Mouse (Mus musculus) forebrain, postnatal 0 days (tissue): ENCODE results near the gene Synj2. TPM values are rescaled to one million over a fixed set of nuclear protein-coding genes. Genes with fewer than 3 reads are reported as not detected.
A peak's percentile ranks its signal among the peaks of the same experiment; 100 is the strongest.

Experiments
- ATAC-seq: fragments of 200-750 bp; cut with Nextera tagmentation; 2 replicates; pipeline ENCODE4 v1.8.0; 2017; ENCODE audit warnings: mild to moderate bottlenecking, moderate library complexity
- DNase-seq: peaks from one replicate; pipeline ENCODE4 v3.0.0-alpha.2; 2015
- H3K27ac ChIP-seq: fragments of 300-500 bp; sonication (generic); 2 replicates; pipeline ENCODE4 v1.5.1; 2014; ENCODE audit warnings: low read depth, mild to moderate bottlenecking, antibody characterized with exemption, low read length, moderate library complexity, mixed read lengths
- H3K27me3 ChIP-seq: fragments of 300-500 bp; sonication (generic); 2 replicates; pipeline ENCODE4 v1.6.1; 2014; ENCODE audit warnings: mild to moderate bottlenecking, low read length, mixed read lengths; ENCODE audit not compliant: insufficient read depth
- H3K36me3 ChIP-seq: fragments of 300-500 bp; sonication (generic); 2 replicates; pipeline ENCODE4 v1.6.1; 2014; ENCODE audit warnings: mild to moderate bottlenecking, moderate library complexity; ENCODE audit not compliant: insufficient read depth
- H3K4me1 ChIP-seq: fragments of 300-500 bp; sonication (generic); 2 replicates; pipeline ENCODE4 v1.6.1; 2014; ENCODE audit warnings: antibody characterized with exemption; ENCODE audit not compliant: insufficient read depth
- H3K4me2 ChIP-seq: fragments of 300-500 bp; sonication (generic); 2 replicates; pipeline ENCODE4 v1.6.1; 2014; ENCODE audit warnings: low read depth, mild to moderate bottlenecking, moderate library complexity
- H3K4me3 ChIP-seq: fragments of 300-500 bp; sonication (generic); 2 replicates; pipeline ENCODE4 v1.5.1; 2014; ENCODE audit warnings: low read depth, low read length, mixed read lengths
- H3K9ac ChIP-seq: fragments of 300-500 bp; sonication (generic); 2 replicates; pipeline ENCODE4 v1.6.1; 2014; ENCODE audit warnings: mild to moderate bottlenecking
- H3K9me3 ChIP-seq: fragments of 300-500 bp; sonication (generic); 2 replicates; pipeline ENCODE4 v1.6.1; 2016; ENCODE audit warnings: low read length
- CTCF ChIP-seq: sonication (generic); IDR thresholded peaks from 2 replicates; pipeline ENCODE4 v1.5.1; 2016; ENCODE audit warnings: antibody characterized with exemption, control low read depth, low read depth
- WGBS: fragments of 180-500 bp; shearing (Covaris S2); extraction: QIAGEN DNeasy Blood & Tissue Kit; methylation state at CpG from one replicate; pipeline ENCODE4 v1.1.7; 2014; 5-methylcytosine and 5-hydroxymethylcytosine counted together
- polyA plus RNA-seq: library from polyadenylated mRNA; unstranded; fragments of >200 nt; fragmentation: Nextera tagmentation; extraction: Ambion mirVana; gene quantifications from 2 replicates; pipeline ENCODE4 v1.2.1, GENCODE M21; 2015
- total RNA-seq: library from RNA; depleted of rRNA; stranded (reverse); fragments of >200 nt; gene quantifications from 2 replicates; pipeline ENCODE4 v1.2.3, GENCODE M21; 2014

The Synj2 gene
- total and polyA plus RNA-seq, 2 experiments from 2014 or later: 3.6 to 6.8 TPM

- ATAC-seq (no peak), DNase-seq (no peak)
- Histone ChIP-seq H3K9ac (no peak overlapping the region), H3K4me2 (no peak overlapping the region), H3K9me3 (no peaks in the 10 kb centered on the region), H3K4me3 (no peak overlapping the region), H3K4me1 (0 out of 2 replicates have a peak, but pooled peaks cover 4% of the 10 kb centered on the region), H3K27ac (no peak overlapping the region), H3K27me3 (no peaks in the 10 kb centered on the region), H3K36me3 (no peaks in the 10 kb centered on the region)
- 90% methylated on average over 5 of the region's 5 CpGs for WGBS
- no peak for TF ChIP-seq CTCF
These were observed 29.3 kb downstream of the Synj2 start for GRCm38 (mm10) chr17:5970298-5970821.

- WGBS: 67% methylated on average over 8 of the region's 8 CpGs
- no peak overlapping the region for H3K4me3 ChIP-seq
- H3K4me1 ChIP-seq: peaks cover 21% of the 10 kb centered on the region; the same call in 1 of the 2 replicates
- no peak for TF ChIP-seq CTCF
- DNase-seq: no peak
- no peak overlapping the region for H3K27ac ChIP-seq
- H3K36me3 ChIP-seq: no peaks in the 10 kb centered on the region
- H3K9me3 ChIP-seq: no peaks in the 10 kb centered on the region
- no peak for ATAC-seq
- no peak overlapping the region for H3K4me2 ChIP-seq
- no peaks in the 10 kb centered on the region for H3K27me3 ChIP-seq
- no peak overlapping the region for H3K9ac ChIP-seq
These were observed 32.5 kb downstream of the Synj2 start for GRCm38 (mm10) chr17:5973536-5973935.

- peak overlapping the region; percentile 38 for H3K4me2 ChIP-seq
- H3K27ac ChIP-seq: 0 out of 2 replicates have a peak overlapping the region, but pooled peaks have one; percentile 45
- peak overlapping the region; percentile 28; the same call in 1 of the 2 replicates for H3K9ac ChIP-seq
- peak overlapping the region; percentile 16; the same call in 1 of the 2 replicates for H3K4me3 ChIP-seq
- no peaks in the 10 kb centered on the region for H3K27me3 ChIP-seq
- H3K9me3 ChIP-seq: no peaks in the 10 kb centered on the region
- ATAC-seq (peak; percentile 77), DNase-seq (peak; percentile 57)
- peaks cover 21% of the 10 kb centered on the region; the same call in 1 of the 2 replicates for H3K4me1 ChIP-seq
- H3K36me3 ChIP-seq: no peaks in the 10 kb centered on the region
- WGBS: 41% methylated on average over 23 of the region's 23 CpGs
- 0 out of 2 replicates have a peak, but pooled peaks have one; percentile 1 for TF ChIP-seq CTCF
These were observed 34.3 kb downstream of the Synj2 start for GRCm38 (mm10) chr17:5975099-5975977.

- ATAC-seq (no peak), DNase-seq (no peak)
- no peaks in the 10 kb centered on the region for H3K9me3 ChIP-seq
- WGBS: 47% methylated on average over 20 of the region's 20 CpGs
- H3K36me3 ChIP-seq: no peaks in the 10 kb centered on the region
- 0 out of 2 replicates have a peak overlapping the region, but pooled peaks have one; percentile 1 for H3K9ac ChIP-seq
- H3K27ac ChIP-seq: 0 out of 2 replicates have a peak overlapping the region, but pooled peaks have one; percentile 4
- H3K4me1 ChIP-seq: peaks cover 21% of the 10 kb centered on the region; the same call in 1 of the 2 replicates
- H3K4me3 ChIP-seq: peak overlapping the region; percentile 9; the same call in 1 of the 2 replicates
- H3K27me3 ChIP-seq: no peaks in the 10 kb centered on the region
- TF ChIP-seq CTCF: no peak
- H3K4me2 ChIP-seq: peak overlapping the region; percentile 38
These were observed 35.4 kb downstream of the Synj2 start for GRCm38 (mm10) chr17:5976221-5977055.

- Histone ChIP-seq H3K36me3 (no peaks in the 10 kb centered on the region), H3K27me3 (no peaks in the 10 kb centered on the region), H3K9me3 (no peaks in the 10 kb centered on the region), H3K4me2 (peak overlapping the region; percentile 38), H3K9ac (0 out of 2 replicates have a peak overlapping the region, but pooled peaks have one; percentile 1), H3K27ac (0 out of 2 replicates have a peak overlapping the region, but pooled peaks have one; percentile 4), H3K4me3 (peak overlapping the region; percentile 9; the same call in 1 of the 2 replicates), H3K4me1 (peaks cover 21% of the 10 kb centered on the region; the same call in 1 of the 2 replicates)
- TF ChIP-seq CTCF: no peak
- DNase-seq (no peak), ATAC-seq (0 out of 2 replicates have a peak, but pooled peaks have one; percentile 21)
- WGBS: 54% methylated on average over 16 of the region's 16 CpGs
These were observed 36.2 kb downstream of the Synj2 start for GRCm38 (mm10) chr17:5977056-5977920.
